Mouse (Mus musculus): ENCODE data around the gene E2f2. TPM values are rescaled to one million over a fixed set of nuclear protein-coding genes. Genes with fewer than 3 reads are reported as not detected.

The E2f2 gene
- total and polyA plus RNA-seq, 3 experiments: 0.65 to 5.3 (median 1.3) TPM

DNA sequence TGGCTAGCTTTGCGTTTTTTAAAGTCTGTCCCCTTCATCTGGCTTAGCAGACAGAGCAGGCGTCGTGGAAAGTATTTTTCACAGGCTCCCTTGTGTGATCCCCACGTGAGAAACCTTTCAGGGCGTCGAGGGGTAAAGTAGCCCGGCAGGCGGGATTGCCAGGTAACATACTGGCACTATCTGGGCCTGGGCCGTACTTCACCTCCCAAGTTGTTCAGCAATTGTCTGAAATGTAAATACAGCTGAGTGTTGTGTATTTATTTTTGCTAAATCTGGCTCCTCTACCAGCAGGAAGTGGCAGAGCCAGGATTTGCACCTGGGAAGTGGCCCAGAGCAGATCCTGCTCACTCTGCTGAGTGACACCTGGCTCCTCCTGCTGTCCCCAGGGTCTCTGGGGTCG, 44.9 kb downstream of the E2f2 start:
- WGBS: 80% methylated on average over 10 of the region's 10 CpGs
- Histone ChIP-seq H3K9ac (ENCODE audit: low read depth, low read length) (no peak overlapping the region), H3K27ac (no peak overlapping the region), H3K79me2 (replicated peaks; ENCODE audit: control insufficient read depth, insufficient read depth, low read length) (no peaks in the 10 kb centered on the region), H3K27me3 (ENCODE audit: control insufficient read depth, insufficient read depth, low read length) (no peaks in the 10 kb centered on the region), H3K4me1 (ENCODE audit: control insufficient read depth, insufficient read depth, low read length) (peaks cover 12% of the 10 kb centered on the region), H3K36me3 (ENCODE audit: control insufficient read depth, insufficient read depth, low read length) (no peaks in the 10 kb centered on the region), H3K4me3 (no peak overlapping the region)
- no peak for TF ChIP-seq CTCF (IDR thresholded peaks at IDR 0.05)
- no peak for TF ChIP-seq EP300 (IDR thresholded peaks at IDR 0.05; ENCODE audit: insufficient read depth, low read depth, low read length)
- TF ChIP-seq POLR2A (IDR thresholded peaks at IDR 0.05; ENCODE audit: insufficient read depth, low read depth, low read length): no peak
- no peak for DNase-seq
- intact Hi-C loops (cut with DNase I): no loop called here

DNA sequence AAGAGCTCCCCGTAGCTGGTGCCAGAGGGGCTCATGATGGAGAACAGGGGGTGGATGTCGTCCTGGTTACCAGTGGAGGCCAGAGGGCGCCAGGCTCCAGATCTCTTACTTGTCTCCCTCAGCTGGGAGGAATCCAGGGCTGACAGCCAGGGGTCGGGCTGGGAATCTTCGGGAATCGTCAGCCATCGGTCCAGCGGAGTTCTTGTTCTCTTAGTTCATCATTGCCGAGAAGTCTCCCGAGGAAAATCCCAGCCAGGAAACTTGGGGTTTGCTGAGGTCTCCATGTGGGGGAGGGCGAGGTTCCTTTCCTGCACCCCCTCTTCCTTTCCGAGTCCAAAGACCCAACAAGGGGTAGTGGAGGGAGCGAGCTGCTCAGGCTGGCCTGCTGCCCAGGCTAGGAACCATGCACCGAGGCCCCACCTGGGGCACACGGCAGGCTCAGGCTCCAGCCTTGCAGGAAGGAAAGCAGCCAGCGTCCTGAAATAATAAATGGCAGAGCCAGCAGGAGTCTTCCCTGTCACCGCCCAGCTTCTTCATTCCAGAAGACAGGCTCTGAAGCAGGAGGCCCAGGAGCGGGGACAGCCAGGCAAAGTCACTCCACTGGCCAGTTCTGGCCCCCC, 46.5 kb downstream of the E2f2 start:
- intact Hi-C loops (cut with DNase I): no loop called here
- Histone ChIP-seq H3K9ac (ENCODE audit: low read depth, low read length) (peak overlapping the region; percentile 32), H3K4me1 (ENCODE audit: control insufficient read depth, insufficient read depth, low read length) (peaks cover 12% of the 10 kb centered on the region), H3K27me3 (ENCODE audit: control insufficient read depth, insufficient read depth, low read length) (no peaks in the 10 kb centered on the region), H3K36me3 (ENCODE audit: control insufficient read depth, insufficient read depth, low read length) (no peaks in the 10 kb centered on the region), H3K4me3 (peak overlapping the region; percentile 4), H3K79me2 (replicated peaks; ENCODE audit: control insufficient read depth, insufficient read depth, low read length) (no peaks in the 10 kb centered on the region), H3K27ac (peak overlapping the region; percentile 64)
- WGBS: 5% methylated on average over 18 of the region's 18 CpGs
- no peak for TF ChIP-seq EP300 (IDR thresholded peaks at IDR 0.05; ENCODE audit: insufficient read depth, low read depth, low read length)
- TF ChIP-seq CTCF (IDR thresholded peaks at IDR 0.05): peak; percentile 54
- DNase-seq: peak; percentile 84 to 89

DNA sequence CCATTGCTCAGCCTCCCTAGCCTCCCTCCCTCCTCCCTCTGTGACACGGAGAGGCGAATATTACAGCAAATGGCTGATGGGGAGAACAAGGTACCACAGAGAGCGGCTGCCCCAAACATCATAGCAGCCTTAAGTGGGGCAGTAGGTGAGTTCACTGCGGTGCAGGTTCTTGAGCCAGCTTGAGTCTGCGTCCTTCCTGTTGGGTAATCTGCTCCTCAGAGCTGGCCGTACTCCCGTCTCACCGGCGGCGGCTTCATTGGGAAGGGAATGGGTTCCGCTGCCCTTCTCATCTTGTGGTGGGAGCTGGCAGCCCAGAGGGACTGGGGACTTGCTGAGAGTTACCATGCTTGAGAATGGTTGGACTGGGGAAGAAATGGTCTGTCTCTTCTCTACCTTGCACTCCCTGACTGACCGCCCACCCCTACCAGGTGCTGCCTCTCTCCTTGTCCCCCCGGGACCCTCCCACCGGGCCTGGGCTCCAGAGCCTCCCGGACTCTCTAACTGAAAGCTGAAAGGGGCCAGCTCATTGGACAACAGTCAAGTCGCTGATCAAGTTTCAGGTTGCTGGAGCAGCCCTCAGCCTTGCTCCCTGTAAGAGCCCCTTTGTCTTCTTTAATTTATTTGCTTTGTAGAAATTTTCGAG, 48.1 kb downstream of the E2f2 start:
- no peak for TF ChIP-seq POLR2A (IDR thresholded peaks at IDR 0.05; ENCODE audit: insufficient read depth, low read depth, low read length)
- peaks cover 12% of the 10 kb centered on the region for H3K4me1 ChIP-seq (ENCODE audit: control insufficient read depth, insufficient read depth, low read length)
- H3K36me3 ChIP-seq (ENCODE audit: control insufficient read depth, insufficient read depth, low read length): no peaks in the 10 kb centered on the region
- WGBS: 44% methylated on average over 17 of the region's 17 CpGs
- DNase-seq: peak in 1 of 2 experiments; percentile 55
- H3K79me2 ChIP-seq (replicated peaks; ENCODE audit: control insufficient read depth, insufficient read depth, low read length): no peaks in the 10 kb centered on the region
- H3K27ac ChIP-seq: no peak overlapping the region
- H3K27me3 ChIP-seq (ENCODE audit: control insufficient read depth, insufficient read depth, low read length): no peaks in the 10 kb centered on the region
- H3K4me3 ChIP-seq: no peak overlapping the region
- intact Hi-C loops (cut with DNase I): loop anchor here (2.0 kb wide), 1 partner anchor 15 kb away; no protein-coding TSS in a partner anchor
- H3K9ac ChIP-seq (ENCODE audit: low read depth, low read length): no peak overlapping the region

DNA sequence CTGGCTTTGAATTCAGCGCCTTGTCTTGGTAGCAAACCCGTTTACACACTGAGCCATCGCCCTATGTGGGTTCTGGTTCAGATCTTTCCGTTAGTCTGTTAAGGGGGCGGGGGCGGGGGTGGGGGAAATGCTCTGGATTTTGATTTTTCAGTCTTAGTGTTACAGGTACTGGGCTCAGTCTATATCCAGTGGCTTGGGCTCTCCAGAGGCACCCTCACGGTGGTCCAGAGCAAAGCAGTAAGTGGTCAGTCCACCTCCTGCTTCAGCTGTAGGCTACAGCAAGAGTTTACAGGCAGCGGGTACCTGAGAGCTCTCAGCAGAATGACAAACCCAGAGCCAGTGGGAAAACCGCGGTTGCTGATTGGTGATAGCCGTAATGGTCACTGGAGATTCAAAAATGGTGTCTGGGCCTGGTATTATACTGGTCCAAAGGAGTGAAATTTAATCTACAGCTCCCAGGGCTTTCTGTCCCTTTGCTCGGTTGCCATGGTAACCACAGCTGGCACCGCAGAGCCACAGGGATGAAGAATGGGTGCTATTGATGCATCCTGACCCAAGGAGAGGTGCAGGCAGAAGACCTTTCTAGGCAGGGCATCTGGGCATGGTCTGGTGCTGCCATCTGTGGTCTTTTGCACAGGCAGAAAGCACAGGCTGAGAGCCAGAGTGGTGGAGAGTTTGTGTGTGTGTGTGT, 51.5 kb downstream of the E2f2 start:
- 82% methylated on average over 13 of the region's 13 CpGs for WGBS
- no peak for TF ChIP-seq EP300 (IDR thresholded peaks at IDR 0.05; ENCODE audit: insufficient read depth, low read depth, low read length)
- no peak for TF ChIP-seq CTCF (IDR thresholded peaks at IDR 0.05)
- TF ChIP-seq POLR2A (IDR thresholded peaks at IDR 0.05; ENCODE audit: insufficient read depth, low read depth, low read length): no peak
- Histone ChIP-seq H3K27me3 (ENCODE audit: control insufficient read depth, insufficient read depth, low read length) (no peaks in the 10 kb centered on the region), H3K4me1 (ENCODE audit: control insufficient read depth, insufficient read depth, low read length) (peaks cover 13% of the 10 kb centered on the region), H3K79me2 (replicated peaks; ENCODE audit: control insufficient read depth, insufficient read depth, low read length) (no peaks in the 10 kb centered on the region), H3K4me3 (no peak overlapping the region), H3K27ac (no peak overlapping the region), H3K36me3 (ENCODE audit: control insufficient read depth, insufficient read depth, low read length) (no peaks in the 10 kb centered on the region), H3K9ac (ENCODE audit: low read depth, low read length) (no peak overlapping the region)
- DNase-seq: no peak
- intact Hi-C loops (cut with DNase I): no loop called here

DNA sequence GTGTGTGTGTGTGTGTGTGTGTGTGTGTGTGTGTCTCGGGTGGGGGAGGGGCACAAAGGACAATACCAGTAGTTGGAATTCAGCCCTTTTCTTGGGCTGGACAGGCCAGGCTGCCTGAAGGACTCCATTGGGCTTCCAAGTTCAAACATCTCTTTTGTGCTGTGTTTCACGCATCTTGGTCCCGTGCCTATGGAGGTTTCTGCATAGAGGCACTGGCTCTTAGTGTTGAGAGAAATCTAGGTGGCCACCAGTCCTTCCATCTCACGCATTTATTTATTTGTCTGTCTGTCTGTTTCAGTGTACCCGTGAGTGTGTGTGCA, 52.0 kb downstream of the E2f2 start:
- Histone ChIP-seq H3K4me3 (no peak overlapping the region), H3K9ac (ENCODE audit: low read depth, low read length) (no peak overlapping the region), H3K79me2 (replicated peaks; ENCODE audit: control insufficient read depth, insufficient read depth, low read length) (no peaks in the 10 kb centered on the region), H3K4me1 (ENCODE audit: control insufficient read depth, insufficient read depth, low read length) (peaks cover 16% of the 10 kb centered on the region), H3K27ac (no peak overlapping the region), H3K27me3 (ENCODE audit: control insufficient read depth, insufficient read depth, low read length) (no peaks in the 10 kb centered on the region), H3K36me3 (ENCODE audit: control insufficient read depth, insufficient read depth, low read length) (no peaks in the 10 kb centered on the region)
- no peak for TF ChIP-seq EP300 (IDR thresholded peaks at IDR 0.05; ENCODE audit: insufficient read depth, low read depth, low read length)
- TF ChIP-seq CTCF (IDR thresholded peaks at IDR 0.05): no peak
- TF ChIP-seq POLR2A (IDR thresholded peaks at IDR 0.05; ENCODE audit: insufficient read depth, low read depth, low read length): no peak
- DNase-seq: no peak
- intact Hi-C loops (cut with DNase I): no loop called here
- WGBS: 79% methylated on average over 5 of the region's 5 CpGs
